Mouse (Mus musculus): ENCODE measurements at regions not wholly inside any gene's neighbourhood (a gene's known extent, or its start where the extent isn't known, plus 50 kb on each side); places are given as distances from the start of the nearest gene placed in this dataset.
"Not testable (repeated sequence)": the region's sequence is repeated elsewhere in the genome, so short reads cannot be mapped to it uniquely, and the experiment has no call there.

DNA sequence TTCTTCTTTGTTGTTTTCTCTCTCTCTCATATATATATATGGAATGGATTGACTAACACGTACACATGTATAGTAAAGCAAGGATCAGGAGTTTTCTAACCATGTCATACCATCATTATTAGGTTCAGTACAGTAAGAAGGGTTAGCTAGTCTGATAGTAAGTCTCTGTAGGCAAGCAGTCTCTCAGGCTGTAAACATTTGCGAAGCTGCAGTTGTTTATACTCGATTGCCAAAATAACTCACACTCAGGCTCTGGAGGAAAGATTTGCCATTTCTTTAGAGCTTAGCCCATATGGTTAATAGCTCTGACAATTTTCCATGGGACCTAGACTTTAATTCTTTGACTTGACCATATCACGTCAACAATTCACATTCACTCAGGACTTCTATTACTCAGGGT is 348.3 kb upstream of the Slc10a2 start:
- DNase-seq (ENCODE audit: low spot score) (no peak), ATAC-seq (replicated peaks; ENCODE audit: low FRiP score, low read depth) (no peak)
- H3K36me3 ChIP-seq (ENCODE audit: insufficient read depth, low read length): no peaks in the 10 kb centered on the region
- H3K9me3 ChIP-seq (replicated peaks; ENCODE audit: low read length): no peaks in the 10 kb centered on the region
- H3K4me1 ChIP-seq (replicated peaks; ENCODE audit: insufficient read depth, low read length): no peaks in the 10 kb centered on the region
- H3K27me3 ChIP-seq (ENCODE audit: insufficient read depth, low read length): no peaks in the 10 kb centered on the region
- no peak overlapping the region for H3K27ac ChIP-seq
- no peak overlapping the region for H3K9ac ChIP-seq (ENCODE audit: low read depth, low read length)
- no peak overlapping the region for H3K4me3 ChIP-seq (replicated peaks; ENCODE audit: low read depth, low read length)
- 92% methylated on average over 4 of the region's 4 CpGs for WGBS
- no peak for TF ChIP-seq CTCF (IDR thresholded peaks at IDR 0.05; ENCODE audit: low read depth)
- no peak overlapping the region for H3K4me2 ChIP-seq (ENCODE audit: low read length)

DNA sequence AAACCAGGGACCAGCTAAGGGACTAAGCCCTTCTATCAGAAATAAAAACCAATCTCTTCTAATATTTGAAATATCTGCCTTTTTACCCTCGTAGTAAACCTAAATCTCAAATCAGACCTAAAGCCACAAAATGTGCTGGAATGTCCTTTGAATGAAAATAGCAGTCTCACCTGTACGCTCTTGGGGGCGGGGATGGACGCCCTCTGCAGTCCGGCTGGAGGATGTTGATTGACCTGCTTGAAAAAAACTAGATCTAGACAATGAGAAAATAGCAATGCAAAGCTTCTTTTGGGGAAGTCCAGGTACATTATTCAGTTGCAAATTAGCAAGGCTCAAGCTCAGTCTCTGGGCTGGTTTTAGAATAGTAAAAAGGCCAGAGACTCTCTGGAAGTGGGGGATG is 337.1 kb upstream of the Slc10a2 start:
- not testable (repeated sequence) for H3K4me2 ChIP-seq (ENCODE audit: low read length); H3K9me3 ChIP-seq (replicated peaks; ENCODE audit: low read length); H3K9ac ChIP-seq (ENCODE audit: low read depth, low read length); ATAC-seq (replicated peaks; ENCODE audit: low FRiP score, low read depth); DNase-seq (ENCODE audit: low spot score); H3K4me3 ChIP-seq (replicated peaks; ENCODE audit: low read depth, low read length); H3K36me3 ChIP-seq (ENCODE audit: insufficient read depth, low read length); H3K27me3 ChIP-seq (ENCODE audit: insufficient read depth, low read length); H3K4me1 ChIP-seq (replicated peaks; ENCODE audit: insufficient read depth, low read length); H3K27ac ChIP-seq
- WGBS: 88% methylated on average over 5 of the region's 5 CpGs

DNA sequence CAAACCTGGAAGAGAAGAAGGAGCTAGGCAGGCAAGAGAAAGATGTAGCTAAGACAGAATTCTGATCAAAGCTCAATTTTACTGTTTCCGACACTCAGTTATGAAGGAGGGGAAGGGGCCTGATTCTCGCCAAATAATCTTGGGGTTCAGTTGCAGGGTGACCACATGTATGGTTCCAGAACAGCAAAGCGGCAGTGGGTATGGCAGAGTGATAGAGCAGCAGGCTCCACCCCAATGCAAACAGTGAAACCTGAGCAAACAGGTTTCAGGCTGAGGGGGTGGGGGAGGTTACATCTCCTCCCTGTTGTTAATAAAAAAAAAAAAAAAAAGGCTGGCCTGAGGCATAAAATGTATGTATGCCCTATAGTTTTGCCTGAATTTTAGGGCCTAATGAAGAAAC is 335.3 kb upstream of the Slc10a2 start:
- H3K4me3 ChIP-seq (replicated peaks; ENCODE audit: low read depth, low read length); ATAC-seq (replicated peaks; ENCODE audit: low FRiP score, low read depth); H3K4me2 ChIP-seq (ENCODE audit: low read length); DNase-seq (ENCODE audit: low spot score); H3K9ac ChIP-seq (ENCODE audit: low read depth, low read length); H3K27ac ChIP-seq; H3K27me3 ChIP-seq (ENCODE audit: insufficient read depth, low read length); H3K4me1 ChIP-seq (replicated peaks; ENCODE audit: insufficient read depth, low read length); H3K9me3 ChIP-seq (replicated peaks; ENCODE audit: low read length); H3K36me3 ChIP-seq (ENCODE audit: insufficient read depth, low read length): not testable (repeated sequence)
- WGBS: 87% methylated on average over 3 of the region's 3 CpGs

DNA sequence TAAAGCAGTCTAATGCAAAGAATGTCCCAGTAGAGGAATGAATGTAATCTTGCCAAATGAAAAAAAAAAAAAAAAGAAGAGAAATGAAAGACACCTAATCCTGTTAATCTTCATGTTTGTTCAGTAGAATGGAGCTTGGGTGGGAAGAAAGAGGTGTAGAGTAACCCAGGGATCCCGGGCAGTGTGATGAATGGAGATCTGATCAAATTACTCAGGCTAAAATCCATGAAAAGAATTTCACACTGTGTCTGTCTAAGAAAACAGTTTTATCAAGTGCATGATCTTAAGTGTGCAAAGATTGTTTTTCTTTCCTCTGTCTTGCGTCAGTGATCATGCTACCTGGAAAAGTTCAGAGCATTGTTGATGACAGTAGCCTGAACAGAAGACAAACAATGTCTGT is 333.9 kb upstream of the Slc10a2 start:
- no peak for TF ChIP-seq CTCF (IDR thresholded peaks at IDR 0.05; ENCODE audit: low read depth)
- DNase-seq (ENCODE audit: low spot score): peak; percentile 14
- Histone ChIP-seq H3K4me1 (replicated peaks; ENCODE audit: insufficient read depth, low read length) (no peaks in the 10 kb centered on the region), H3K4me2 (ENCODE audit: low read length) (no peak overlapping the region), H3K4me3 (replicated peaks; ENCODE audit: low read depth, low read length) (no peak overlapping the region), H3K27me3 (ENCODE audit: insufficient read depth, low read length) (no peaks in the 10 kb centered on the region), H3K9me3 (replicated peaks; ENCODE audit: low read length) (no peaks in the 10 kb centered on the region), H3K9ac (ENCODE audit: low read depth, low read length) (no peak overlapping the region), H3K36me3 (ENCODE audit: insufficient read depth, low read length) (no peaks in the 10 kb centered on the region), H3K27ac (no peak overlapping the region)
- ATAC-seq (replicated peaks; ENCODE audit: low FRiP score, low read depth): no peak
- WGBS: 19% methylated on average over 2 of the region's 2 CpGs

DNA sequence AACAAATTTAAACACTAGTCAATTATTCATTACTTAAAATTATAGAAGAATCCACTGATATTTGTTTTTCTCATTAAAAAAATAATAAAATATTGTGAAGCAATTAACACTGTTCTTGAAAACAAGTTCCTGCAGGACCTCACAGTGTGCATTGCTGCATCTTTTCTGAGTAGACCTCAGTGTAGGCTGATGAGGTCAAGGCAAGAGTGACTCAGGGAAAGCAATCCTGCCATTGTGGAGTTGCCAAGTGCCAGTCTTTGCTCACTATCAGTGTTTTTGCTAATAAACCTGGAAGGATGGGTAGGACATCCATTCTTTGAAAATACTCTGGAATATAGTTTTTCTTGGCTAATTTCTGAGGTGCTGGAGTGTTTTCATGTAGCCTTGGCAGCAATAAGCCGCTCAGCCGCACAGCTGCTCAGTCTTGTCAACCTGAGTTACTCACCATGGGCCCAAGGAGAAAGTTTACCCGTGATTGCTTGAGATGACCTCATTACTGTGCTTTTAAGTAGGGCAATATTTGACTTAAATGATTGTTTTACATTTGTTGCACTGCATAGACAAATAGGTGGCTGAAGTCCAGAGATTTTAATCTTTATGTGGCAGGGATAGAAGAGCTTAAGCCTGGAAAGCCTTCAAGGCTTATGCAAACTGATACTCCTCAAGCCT is 323.3 kb upstream of the Slc10a2 start:
- no peaks in the 10 kb centered on the region for H3K9me3 ChIP-seq (replicated peaks; ENCODE audit: low read length)
- peak; percentile 0 for DNase-seq (ENCODE audit: low spot score)
- H3K27ac ChIP-seq: no peak overlapping the region
- H3K27me3 ChIP-seq (ENCODE audit: insufficient read depth, low read length): no peaks in the 10 kb centered on the region
- H3K36me3 ChIP-seq (ENCODE audit: insufficient read depth, low read length): no peaks in the 10 kb centered on the region
- no peak overlapping the region for H3K4me3 ChIP-seq (replicated peaks; ENCODE audit: low read depth, low read length)
- no peaks in the 10 kb centered on the region for H3K4me1 ChIP-seq (replicated peaks; ENCODE audit: insufficient read depth, low read length)
- no peak overlapping the region for H3K4me2 ChIP-seq (ENCODE audit: low read length)
- no peak for ATAC-seq (replicated peaks; ENCODE audit: low FRiP score, low read depth)
- 52% methylated on average over 3 of the region's 3 CpGs for WGBS
- no peak overlapping the region for H3K9ac ChIP-seq (ENCODE audit: low read depth, low read length)
- no peak for TF ChIP-seq CTCF (IDR thresholded peaks at IDR 0.05; ENCODE audit: low read depth)

DNA sequence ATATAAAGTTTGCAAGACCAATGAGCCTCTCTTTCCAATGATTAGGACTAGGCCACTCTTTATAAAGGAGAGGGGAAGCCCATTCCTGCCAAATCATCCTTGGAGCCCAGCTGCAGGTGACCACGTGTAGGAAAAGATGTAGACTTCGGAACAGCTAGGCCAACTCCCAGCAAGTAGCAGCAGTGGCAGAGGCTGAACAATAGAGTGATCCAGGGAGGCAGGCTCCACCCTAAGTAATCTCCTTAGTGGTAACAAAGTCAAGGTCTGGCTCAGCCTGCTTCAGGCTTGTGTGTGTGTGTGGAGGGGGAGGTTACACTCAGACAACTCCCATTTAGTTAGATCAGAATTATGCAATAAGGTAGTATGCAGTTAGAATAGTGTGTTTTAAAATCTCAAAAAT is 311.7 kb upstream of the Slc10a2 start:
- H3K4me1 ChIP-seq (replicated peaks; ENCODE audit: insufficient read depth, low read length); DNase-seq (ENCODE audit: low spot score); H3K9me3 ChIP-seq (replicated peaks; ENCODE audit: low read length); H3K4me3 ChIP-seq (replicated peaks; ENCODE audit: low read depth, low read length); H3K36me3 ChIP-seq (ENCODE audit: insufficient read depth, low read length); H3K27me3 ChIP-seq (ENCODE audit: insufficient read depth, low read length); H3K9ac ChIP-seq (ENCODE audit: low read depth, low read length); H3K27ac ChIP-seq; H3K4me2 ChIP-seq (ENCODE audit: low read length); ATAC-seq (replicated peaks; ENCODE audit: low FRiP score, low read depth): not testable (repeated sequence)
- 51% methylated on average over 2 of the region's 2 CpGs for WGBS

DNA sequence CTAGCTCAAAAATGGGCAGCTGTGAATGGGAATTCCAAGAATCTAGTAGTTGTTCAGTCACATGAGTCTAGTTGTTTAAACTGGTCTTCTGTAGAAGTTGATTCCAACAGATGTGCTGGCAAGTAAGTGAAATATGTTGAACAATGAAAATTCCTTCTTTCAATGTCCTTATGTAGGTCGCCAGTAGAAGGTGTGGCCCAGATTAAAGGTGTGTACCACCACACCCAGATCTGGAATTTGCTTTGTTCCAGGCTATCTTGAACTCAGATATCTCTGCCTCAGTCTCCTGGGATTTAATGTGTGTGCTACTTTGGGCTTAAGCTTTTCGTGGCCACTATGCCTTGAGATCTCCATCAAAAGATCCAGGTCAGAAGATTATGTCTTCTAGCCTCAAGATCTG is 279.7 kb upstream of the Slc10a2 start:
- H3K4me1 ChIP-seq (replicated peaks; ENCODE audit: insufficient read depth, low read length): no peaks in the 10 kb centered on the region
- H3K4me3 ChIP-seq (replicated peaks; ENCODE audit: low read depth, low read length): no peak overlapping the region
- H3K4me2 ChIP-seq (ENCODE audit: low read length): no peak overlapping the region
- TF ChIP-seq CTCF (IDR thresholded peaks at IDR 0.05; ENCODE audit: low read depth): no peak
- 65% methylated on average over 2 of the region's 2 CpGs for WGBS
- H3K27ac ChIP-seq: no peak overlapping the region
- no peak overlapping the region for H3K9ac ChIP-seq (ENCODE audit: low read depth, low read length)
- no peaks in the 10 kb centered on the region for H3K36me3 ChIP-seq (ENCODE audit: insufficient read depth, low read length)
- ATAC-seq (replicated peaks; ENCODE audit: low FRiP score, low read depth) (no peak), DNase-seq (ENCODE audit: low spot score) (no peak)
- no peaks in the 10 kb centered on the region for H3K27me3 ChIP-seq (ENCODE audit: insufficient read depth, low read length)
- H3K9me3 ChIP-seq (replicated peaks; ENCODE audit: low read length): no peaks in the 10 kb centered on the region

Data from kidney, postnatal 0 days (tissue).